Mouse (Mus musculus) thymus, adult 2 months (tissue): Measurements from ENCODE around the gene Ccsap. TPM values are rescaled to one million over a fixed set of nuclear protein-coding genes. Genes with fewer than 3 reads are reported as not detected.
"Not testable (repeated sequence)": the region's sequence is repeated elsewhere in the genome, so short reads cannot be mapped to it uniquely, and the experiment has no call there.

ENCODE experiments used
- DNase-seq: peaks from one replicate; pipeline ENCODE4 v3.0.0; 2021
- H3K27ac ChIP-seq: fragments of 200-500 bp; 2 replicates; pipeline ENCODE4 v1.5.1; 2012; ENCODE audit warnings: low read length, control low read depth; ENCODE audit not compliant: control insufficient read depth, insufficient read depth
- H3K27me3 ChIP-seq: fragments of 200-500 bp; 2 replicates; pipeline ENCODE4 v1.6.1; 2012; ENCODE audit warnings: mild to moderate bottlenecking, low read length, moderate library complexity, mixed read lengths; ENCODE audit not compliant: control insufficient read depth, insufficient read depth
- H3K36me3 ChIP-seq: fragments of 200-500 bp; 2 replicates; pipeline ENCODE4 v1.6.1; 2012; ENCODE audit warnings: mild to moderate bottlenecking, low read length, moderate library complexity; ENCODE audit not compliant: control insufficient read depth, insufficient read depth
- H3K4me1 ChIP-seq: fragments of 200-500 bp; replicated peaks from 2 replicates; pipeline ENCODE4 v1.6.1; 2012; ENCODE audit warnings: low read length; ENCODE audit not compliant: control insufficient read depth, insufficient read depth
- H3K4me3 ChIP-seq: fragments of 200-500 bp; 2 replicates; pipeline ENCODE4 v1.5.1; 2012; ENCODE audit warnings: mild to moderate bottlenecking, low read length, control low read depth, moderate library complexity; ENCODE audit not compliant: control insufficient read depth, insufficient read depth
- CTCF ChIP-seq: fragments of 200-500 bp; IDR thresholded peaks from 2 replicates; pipeline ENCODE4 v1.5.1; 2012; ENCODE audit warnings: mild to moderate bottlenecking, control low read depth, low read length, moderate library complexity, borderline replicate concordance; ENCODE audit not compliant: control insufficient read depth, poor library complexity, insufficient read depth; ENCODE audit errors: extremely low read depth
- POLR2A ChIP-seq: fragments of 200-500 bp; IDR thresholded peaks from 2 replicates; pipeline ENCODE4 v1.6.1; 2012; ENCODE audit warnings: mild to moderate bottlenecking, low read length, control low read depth, moderate library complexity; ENCODE audit not compliant: control insufficient read depth, poor library complexity, insufficient read depth; ENCODE audit errors: extremely low read depth
- WGBS: fragments of 180-500 bp; shearing (Covaris S2); methylation state at CpG from one replicate; pipeline ENCODE4 v1.1.7; 2018; 5-methylcytosine and 5-hydroxymethylcytosine counted together
- polyA plus RNA-seq: library from polyadenylated mRNA; depleted of rRNA; stranded (reverse); fragments of >200 nt; gene quantifications from 2 replicates; pipeline ENCODE4 v1.2.3, GENCODE M21; 2012

Ccsap gene
- polyA plus RNA-seq, 1 experiment, result 7.3 TPM

DNA sequence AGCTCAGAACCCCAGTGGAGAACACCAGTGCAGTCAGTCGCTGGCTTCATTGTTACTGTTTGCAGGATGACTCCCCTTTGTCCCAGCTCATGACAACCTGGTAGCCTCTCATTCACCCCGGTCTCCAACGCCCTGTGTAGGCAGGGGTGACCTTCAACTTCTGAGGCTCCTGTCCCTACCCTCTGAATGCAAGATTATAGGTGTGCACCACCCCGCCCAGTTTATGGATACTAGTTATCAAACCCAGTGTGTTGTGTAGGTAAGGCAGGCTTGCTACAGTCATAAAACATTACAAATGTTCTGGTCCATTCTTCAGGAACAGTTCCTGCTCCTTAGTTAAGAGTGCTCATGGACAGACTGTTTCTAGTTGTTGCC, 46.1 kb downstream of the Ccsap start:
- H3K4me3 ChIP-seq, result no peak overlapping the region
- H3K27me3 ChIP-seq, result no peaks in the 10 kb centered on the region
- TF ChIP-seq POLR2A (no peak), CTCF (no peak)
- no peaks in the 10 kb centered on the region for H3K36me3 ChIP-seq
- WGBS, result 92% methylated on average over 4 of the region's 4 CpGs
- no peak overlapping the region for H3K27ac ChIP-seq
- H3K4me1 ChIP-seq, result no peaks in the 10 kb centered on the region
- no peak for DNase-seq

DNA sequence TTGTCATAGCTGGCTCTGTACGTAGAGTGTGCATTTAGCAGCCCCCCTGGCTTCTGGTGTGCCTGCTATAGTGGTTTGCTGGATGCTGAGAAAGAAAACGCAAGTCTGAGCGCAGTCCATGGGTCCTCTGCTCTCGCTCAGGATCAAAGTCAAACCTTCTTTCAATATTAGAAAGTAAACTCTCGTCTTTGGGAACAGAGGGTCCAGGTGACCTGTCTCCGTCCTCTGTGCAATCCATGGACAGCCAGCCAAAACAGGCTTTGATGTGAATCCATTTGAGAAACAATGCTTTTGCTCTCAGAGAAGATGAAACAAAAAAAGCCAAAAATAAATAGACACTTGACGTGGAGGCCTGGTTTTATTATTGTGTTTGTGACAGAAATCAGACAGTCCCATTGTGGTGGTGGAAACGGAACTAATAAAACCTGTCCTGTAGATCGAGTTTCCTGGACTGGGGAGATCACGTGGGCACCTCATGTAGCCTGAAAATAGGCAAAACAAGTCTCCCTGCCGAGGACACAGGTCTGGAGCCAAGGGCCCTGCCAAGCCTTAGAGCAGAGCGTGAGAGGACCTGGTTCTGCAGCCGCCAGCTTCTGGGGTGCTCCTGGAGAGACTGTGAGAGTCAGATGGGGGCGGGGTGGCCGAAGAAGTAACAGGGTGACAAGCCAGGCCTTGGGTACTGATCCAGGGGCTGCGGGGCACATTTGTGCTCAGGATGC, 46.7 kb downstream of the Ccsap start:
- Histone ChIP-seq H3K27ac (no peak overlapping the region), H3K36me3 (no peaks in the 10 kb centered on the region), H3K4me3 (no peak overlapping the region), H3K27me3 (no peaks in the 10 kb centered on the region), H3K4me1 (no peaks in the 10 kb centered on the region)
- DNase-seq, result no peak
- TF ChIP-seq POLR2A (no peak), CTCF (no peak)
- WGBS, result 75% methylated on average over 16 of the region's 16 CpGs

DNA sequence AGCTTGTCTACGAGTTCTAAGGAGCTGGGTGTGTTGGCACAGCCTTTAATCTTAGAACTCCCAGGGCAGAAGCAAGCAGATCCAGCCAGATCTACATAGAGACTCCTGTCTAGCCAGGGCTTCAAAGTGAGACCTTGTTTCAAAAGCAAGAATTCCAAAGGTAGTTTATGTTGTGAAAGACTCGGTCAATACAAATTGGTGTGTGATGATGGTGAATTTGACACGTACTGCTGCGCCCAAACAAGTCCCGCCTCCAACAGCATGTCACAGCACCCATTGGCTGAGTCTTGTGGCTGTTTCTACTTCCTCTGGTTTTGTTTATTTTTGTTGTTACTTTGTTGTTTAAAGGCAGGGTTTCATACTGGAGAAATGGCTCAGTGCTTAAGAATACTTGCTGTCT, 47.8 kb downstream of the Ccsap start:
- no peak for DNase-seq
- TF ChIP-seq POLR2A (no peak), CTCF (no peak)
- peaks cover 3% of the 10 kb centered on the region for H3K4me1 ChIP-seq
- H3K4me3 ChIP-seq, result no peak overlapping the region
- H3K27ac ChIP-seq, result no peak overlapping the region
- no peaks in the 10 kb centered on the region for H3K27me3 ChIP-seq
- H3K36me3 ChIP-seq, result no peaks in the 10 kb centered on the region
- WGBS, result 96% methylated on average over 5 of the region's 5 CpGs

DNA sequence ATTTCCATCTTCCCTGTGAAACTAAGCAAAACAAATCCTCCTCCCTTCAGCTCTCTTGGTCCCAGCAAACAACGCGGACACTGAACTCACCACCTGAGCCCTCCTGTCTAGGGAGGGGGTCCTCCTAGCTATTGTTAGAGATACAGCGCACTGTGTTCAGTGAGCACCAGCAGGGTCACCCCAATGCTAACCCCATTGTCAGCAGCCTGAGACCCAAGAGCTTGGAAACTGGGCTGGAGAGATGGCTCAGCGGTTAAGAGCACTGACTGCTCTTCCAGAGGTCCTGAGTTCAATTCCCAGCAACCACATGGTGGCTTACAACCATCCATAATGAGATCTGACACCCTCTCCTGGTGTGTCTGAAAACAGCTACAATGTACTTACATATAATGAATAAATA, 50.7 kb downstream of the Ccsap start:
- peaks cover 19% of the 10 kb centered on the region for H3K4me1 ChIP-seq
- H3K27me3 ChIP-seq, DNase-seq, H3K4me3 ChIP-seq, H3K36me3 ChIP-seq, H3K27ac ChIP-seq: not testable (repeated sequence)
- 97% methylated on average over 4 of the region's 4 CpGs for WGBS

DNA sequence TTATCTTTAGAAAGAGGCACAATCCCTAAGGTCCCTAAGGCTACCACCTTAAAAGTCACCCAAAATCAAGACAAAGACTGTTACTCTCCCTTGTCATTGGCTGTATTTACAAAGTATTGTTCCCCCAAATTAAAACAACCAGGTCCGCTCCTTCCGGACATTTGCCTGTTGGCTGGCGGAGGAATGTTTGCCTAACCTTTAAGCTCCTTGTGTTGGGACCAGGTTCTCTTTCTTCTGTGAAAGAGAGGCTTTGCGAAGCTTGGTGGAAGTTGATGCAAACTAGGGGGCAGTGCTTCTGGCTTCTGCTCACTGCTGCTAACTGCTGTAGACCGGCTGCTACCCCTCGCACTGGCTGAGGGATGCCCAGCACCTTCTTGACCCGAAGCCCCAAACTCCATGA, 51.3 kb downstream of the Ccsap start:
- WGBS, result 98% methylated on average over 7 of the region's 7 CpGs
- TF ChIP-seq CTCF (no peak), POLR2A (no peak)
- peaks cover 19% of the 10 kb centered on the region for H3K4me1 ChIP-seq
- H3K4me3 ChIP-seq, result no peak overlapping the region
- DNase-seq, result no peak
- no peaks in the 10 kb centered on the region for H3K36me3 ChIP-seq
- no peaks in the 10 kb centered on the region for H3K27me3 ChIP-seq
- no peak overlapping the region for H3K27ac ChIP-seq

DNA sequence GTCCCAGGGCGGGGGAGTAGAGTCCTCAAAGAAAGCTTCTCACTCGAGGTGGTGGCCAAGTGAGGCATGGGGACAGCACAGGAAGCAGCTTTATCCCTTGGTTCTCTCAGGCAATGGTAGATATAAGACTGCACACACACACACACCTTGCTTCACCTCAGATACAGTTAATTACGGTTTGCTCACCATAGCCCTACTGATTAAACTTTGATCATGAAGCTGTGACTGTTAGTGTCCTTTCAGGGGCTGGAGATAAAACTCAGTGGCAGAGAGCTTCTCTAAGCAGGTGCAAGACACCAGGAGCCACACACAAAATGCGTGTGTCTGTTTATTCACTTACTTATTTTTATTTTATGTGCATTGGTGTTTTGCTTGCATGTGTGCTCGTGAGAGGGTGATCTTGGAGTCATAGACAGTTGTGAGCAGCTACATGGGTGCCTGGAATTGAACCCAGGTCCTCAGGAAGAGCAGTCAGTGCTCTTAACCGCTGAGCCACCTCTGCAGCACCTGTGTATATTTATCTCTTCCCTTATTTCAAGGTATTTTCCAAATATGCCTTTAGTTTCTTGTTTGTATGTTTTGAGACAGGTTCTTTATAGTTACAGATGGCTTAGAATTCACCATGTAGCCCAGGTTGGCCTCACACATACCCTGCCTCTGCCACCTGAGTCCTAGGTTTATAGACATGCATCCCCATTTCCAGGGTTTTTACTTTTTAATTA, 52.0 kb downstream of the Ccsap start:
- no peak for TF ChIP-seq CTCF
- no peak for TF ChIP-seq POLR2A
- Histone ChIP-seq H3K27ac (no peak overlapping the region), H3K4me1 (peaks cover 19% of the 10 kb centered on the region), H3K4me3 (no peak overlapping the region), H3K36me3 (no peaks in the 10 kb centered on the region), H3K27me3 (no peaks in the 10 kb centered on the region)
- WGBS, result 69% methylated on average over 6 of the region's 6 CpGs
- DNase-seq, result no peak
